ENCODE assay signal across 12 mouse cellular contexts in the genomic region with DNA sequence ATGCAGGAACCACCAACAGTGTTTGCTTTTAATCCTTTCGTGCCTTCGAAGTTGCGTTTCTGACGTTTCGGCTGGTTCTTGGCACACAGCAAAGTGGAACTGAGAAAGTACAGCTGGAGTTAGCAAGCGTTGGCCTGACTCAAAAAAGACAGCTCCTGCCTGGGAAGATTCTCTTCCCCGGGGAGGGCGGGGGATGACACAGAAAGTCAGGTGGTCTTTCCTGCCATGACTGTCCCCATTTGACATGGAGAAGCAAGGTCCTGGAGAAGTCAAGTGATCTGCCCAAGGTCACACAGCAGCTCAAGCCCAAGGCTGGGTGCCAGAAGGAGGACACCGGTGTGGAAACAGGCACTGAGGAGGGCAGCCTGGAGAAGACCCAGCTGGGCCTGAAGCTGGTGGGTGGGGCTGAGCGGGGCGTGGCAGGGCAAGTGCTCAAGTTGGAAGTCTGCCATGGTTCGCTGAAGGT.
DNase-seq lines count a peak whose midpoint lies in the region; ATAC-seq lines count a peak whose summit lies in the region.
"Had no signal": no experiment of that assay in that cellular context is flagged by ENCODE, and none has a peak within 500 bp of the region (broad histone marks: within the 10 kb centered on the region; RNA-seq: fewer than 3 reads in every experiment).

No protein-coding gene starts in this region.

- no peak for ATAC-seq in CD4-positive, CD25-positive, alpha-beta regulatory T cell, adult 4 months
- ATAC-seq: midbrain, embryonic 13.5 days had no signal

- DNase-seq in ovary, postnatal 36 days (ENCODE audit: low spot score), result peak; percentile 38
- no peak for DNase-seq in ovary, postnatal 14 days (ENCODE audit: low spot score)
- peak; percentile 47 to 64 for DNase-seq in left cerebral cortex, adult 18-20 months (ENCODE audit: low spot score in 2 of 2)
- peak; percentile 73 for DNase-seq in lung, postnatal 10 days
- peak; percentile 61 for DNase-seq in telencephalon, adult 2 months (ENCODE audit: low read depth, low spot score)
- no peak for DNase-seq in spleen, postnatal 36 days (ENCODE audit: low spot score in 2 of 2)
- DNase-seq in layer of hippocampus, adult 9-10 months (ENCODE audit: low spot score), result no peak
- DNase-seq: gastrocnemius, postnatal 14 days; kidney, adult 8-10 months; liver, embryonic 13.5 days had no signal

Comparison
In these comparisons a context has a peak if more than half of its experiments do, and no peak if none do; other contexts are left out.
1. DNase-seq: peak in ovary, postnatal 36 days (single experiment), left cerebral cortex, adult 18-20 months (2 of 2), lung, postnatal 10 days (single experiment) and telencephalon, adult 2 months (single experiment); none in ovary, postnatal 14 days (single experiment), spleen, postnatal 36 days (0 of 2) and layer of hippocampus, adult 9-10 months (single experiment).